Mouse (Mus musculus) testis, adult 2 months (tissue): Measurements from ENCODE around the gene H2-T3.

Experiments
- CTCF ChIP-seq: fragments of 200-500 bp; IDR thresholded peaks from 2 replicates; pipeline ENCODE4 v1.5.1; 2012; ENCODE audit warnings: low read depth, mild to moderate bottlenecking, inconsistent platforms, low read length, moderate library complexity; ENCODE audit not compliant: control insufficient read depth, insufficient read depth, insufficient replicate concordance
- POLR2A ChIP-seq: fragments of 200-500 bp; IDR thresholded peaks from 2 replicates; pipeline ENCODE4 v1.6.1; 2012; ENCODE audit warnings: low read depth, mild to moderate bottlenecking, inconsistent platforms, low read length, moderate library complexity; ENCODE audit not compliant: control insufficient read depth

DNA sequence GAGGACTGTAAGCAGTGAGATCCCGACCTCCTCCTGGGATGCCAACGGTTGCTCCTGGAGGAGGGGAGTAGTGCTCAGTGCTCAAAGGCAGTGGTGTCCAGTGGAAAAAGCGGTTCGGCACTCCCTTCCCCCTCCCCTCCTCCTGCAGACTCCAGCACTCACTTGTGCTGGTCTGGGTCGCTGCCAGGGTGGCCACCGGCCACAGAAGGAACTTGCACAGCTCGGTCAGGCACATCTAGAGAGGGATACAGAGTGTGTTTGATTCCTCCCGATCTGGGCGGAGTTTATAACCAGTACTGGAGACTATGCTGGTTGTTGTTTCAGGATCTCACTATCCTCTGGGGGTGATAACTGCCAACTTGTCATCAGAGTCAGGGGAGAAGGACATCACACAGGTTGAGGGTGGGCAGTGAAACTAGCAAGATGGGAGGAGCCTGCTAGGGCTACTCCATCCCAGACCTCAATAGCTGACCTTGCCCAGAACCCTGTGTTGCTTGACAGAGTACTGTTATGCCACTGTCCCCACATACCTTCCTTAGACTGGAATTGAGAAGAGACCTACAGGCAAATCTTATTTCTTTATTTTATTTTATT is 35.2 kb upstream of the H2-T3 start:
- TF ChIP-seq CTCF: no peak
- no peak for TF ChIP-seq POLR2A
